Mouse (Mus musculus) ES-E14 (cell line): ENCODE results near the gene Bdh2. TPM values are rescaled to one million over a fixed set of nuclear protein-coding genes. Genes with fewer than 3 reads are reported as not detected.

Source experiments
- DNase-seq: peaks from one replicate; pipeline ENCODE4 v3.0.0-alpha.2; 2013; ENCODE audit warnings: low read depth, low spot score
- H3K27ac ChIP-seq: 2 replicates; pipeline ENCODE4 v1.5.1; 2012; ENCODE audit warnings: low read depth, mild to moderate bottlenecking, low read length, moderate library complexity, mixed read lengths; ENCODE audit not compliant: poor library complexity, insufficient read depth, severe bottlenecking
- H3K36me3 ChIP-seq: 2 replicates; pipeline ENCODE4 v1.6.1; 2012; ENCODE audit warnings: mild to moderate bottlenecking, low read length, moderate library complexity, mixed read lengths; ENCODE audit not compliant: control insufficient read depth, poor library complexity, insufficient read depth, severe bottlenecking
- H3K4me1 ChIP-seq, 2 experiments: fragments of 150-350 bp in 1 of 2; sonication (generic) in 1 of 2; 2 replicates each; pipeline ENCODE4 v1.6.1; 2012; ENCODE audit warnings: low read length in 2 of 2, mild to moderate bottlenecking in 1 of 2, mixed read lengths in 1 of 2; ENCODE audit not compliant: control insufficient read depth in 2 of 2, insufficient read depth in 2 of 2, poor library complexity in 1 of 2
- H3K4me3 ChIP-seq, 2 experiments: fragments of 150-350 bp in 1 of 2; sonication (generic) in 1 of 2; 2 replicates each; pipeline ENCODE4 v1.5.1; 2012; ENCODE audit warnings: low read length in 2 of 2, low read depth in 1 of 2, mild to moderate bottlenecking in 1 of 2, mixed read lengths in 1 of 2; ENCODE audit not compliant: insufficient read depth in 1 of 2, poor library complexity in 1 of 2, severe bottlenecking in 1 of 2
- H3K9ac ChIP-seq: 2 replicates; pipeline ENCODE4 v1.6.1; 2012; ENCODE audit warnings: low read depth, mild to moderate bottlenecking, low read length, mixed read lengths; ENCODE audit not compliant: poor library complexity, insufficient read depth, severe bottlenecking
- H3K9me3 ChIP-seq: fragments of 150-350 bp; sonication (generic); 2 replicates; pipeline ENCODE4 v1.6.1; 2012; ENCODE audit warnings: low read depth, mild to moderate bottlenecking, low read length; ENCODE audit not compliant: control insufficient read depth, insufficient read depth
- CHD2 ChIP-seq: IDR thresholded peaks from 2 replicates; pipeline ENCODE4 v1.6.1; 2014; ENCODE audit warnings: mild to moderate bottlenecking, low read depth, low read length, inconsistent platforms
- HCFC1 ChIP-seq: IDR thresholded peaks from 2 replicates; pipeline ENCODE4 v1.6.1; 2012; ENCODE audit warnings: low read length, inconsistent platforms, borderline replicate concordance; ENCODE audit not compliant: insufficient read depth
- MAFK ChIP-seq: IDR thresholded peaks from 2 replicates; pipeline ENCODE4 v1.6.1; 2014; ENCODE audit warnings: mild to moderate bottlenecking, low read depth, low read length, inconsistent platforms; ENCODE audit not compliant: insufficient read depth
- ZC3H11A ChIP-seq: IDR thresholded peaks from 2 replicates; pipeline ENCODE4 v1.6.1; 2012; ENCODE audit warnings: low read depth, mild to moderate bottlenecking, inconsistent platforms, low read length, borderline replicate concordance
- ZNF384 ChIP-seq: IDR thresholded peaks from 2 replicates; pipeline ENCODE4 v1.6.1; 2012; ENCODE audit warnings: low read depth, low read length, inconsistent platforms
- in situ Hi-C, 2 experiments: fragments of 600-800 bp; cut with MboI; formaldehyde crosslinking; loops; one replicate each; pipeline ENCODE4 v1.15.1; 2025; ENCODE audit warnings: low sequenced_read_pairs in 2 of 2, inconsistent platforms in 1 of 2; ENCODE audit not compliant: unreplicated experiment in 2 of 2
- total RNA-seq: library from RNA; depleted of rRNA; stranded (reverse); fragments of 300-350 nt; gene quantifications from 2 replicates; pipeline ENCODE4 v1.2.3, GENCODE M21; 2012

The Bdh2 gene
- total RNA-seq, 1 experiment, result 6.0 TPM

DNA sequence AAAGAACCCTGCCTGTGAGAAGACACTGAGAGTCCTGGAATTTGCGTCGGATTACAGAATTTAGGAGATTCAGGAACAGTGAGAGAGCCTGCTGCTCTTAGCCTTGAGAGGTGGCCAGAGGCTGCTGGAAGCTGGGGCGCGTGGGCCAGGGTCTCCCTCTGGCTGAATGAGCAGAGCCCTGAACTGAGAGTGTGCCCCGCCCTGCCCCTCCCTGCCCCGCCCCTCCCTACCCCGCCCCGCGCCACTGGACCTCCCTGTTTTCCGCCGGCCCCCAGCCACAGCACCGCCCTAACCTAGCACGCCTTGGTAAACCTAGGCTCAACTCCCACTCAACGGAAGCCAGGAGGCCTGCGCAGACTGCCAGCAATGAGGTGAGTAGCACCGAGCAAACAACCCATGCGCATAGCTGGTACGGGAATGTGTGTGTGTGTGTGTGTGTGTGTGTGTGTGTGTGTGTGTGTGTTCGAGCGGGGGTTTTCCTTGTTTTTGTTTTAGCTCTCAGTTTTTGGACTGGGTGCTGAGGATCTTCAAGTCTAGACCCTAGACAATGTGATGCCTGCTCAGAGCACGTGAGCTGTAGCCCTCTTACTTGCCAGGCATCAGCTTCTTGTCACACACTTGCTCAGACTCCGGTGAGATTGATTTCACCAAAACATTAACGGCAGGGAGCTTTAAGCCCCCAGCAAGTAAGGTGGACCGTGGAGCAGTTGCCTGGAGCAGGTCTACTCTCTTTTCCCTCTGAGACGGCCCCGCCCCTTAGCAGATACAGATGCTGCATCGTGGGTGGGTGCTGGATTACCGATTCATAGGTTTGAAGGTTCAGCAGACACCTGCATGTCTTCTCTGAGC, 26.6 kb downstream of the Bdh2 start, which contains the start of gene Slc9b2:
TSS of gene Slc9b2 (plus strand) at position 290 of the 849 bp plus-strand sequence.
- Histone ChIP-seq H3K9me3 (no peaks in the 10 kb centered on the region), H3K9ac (peak within 1 kb of the TSS; percentile 47; the same call in 1 of the 2 replicates), H3K27ac (no peak within 1 kb of the TSS), H3K36me3 (no peaks in the 10 kb centered on the region), H3K4me3 (peak within 1 kb of the TSS; percentile 40 to 45; a peak in 3 of 4 replicates), H3K4me1 (peaks cover 0 to 9% of the 10 kb centered on the region in 2 experiments; a peak in 1 of 4 replicates)
- TF ChIP-seq CHD2, result no peak
- no peak for TF ChIP-seq MAFK
- TF ChIP-seq HCFC1, result no peak
- no peak for TF ChIP-seq ZNF384
- no peak for TF ChIP-seq ZC3H11A
- in situ Hi-C loops, result no loop called here
- no peak for DNase-seq

DNA sequence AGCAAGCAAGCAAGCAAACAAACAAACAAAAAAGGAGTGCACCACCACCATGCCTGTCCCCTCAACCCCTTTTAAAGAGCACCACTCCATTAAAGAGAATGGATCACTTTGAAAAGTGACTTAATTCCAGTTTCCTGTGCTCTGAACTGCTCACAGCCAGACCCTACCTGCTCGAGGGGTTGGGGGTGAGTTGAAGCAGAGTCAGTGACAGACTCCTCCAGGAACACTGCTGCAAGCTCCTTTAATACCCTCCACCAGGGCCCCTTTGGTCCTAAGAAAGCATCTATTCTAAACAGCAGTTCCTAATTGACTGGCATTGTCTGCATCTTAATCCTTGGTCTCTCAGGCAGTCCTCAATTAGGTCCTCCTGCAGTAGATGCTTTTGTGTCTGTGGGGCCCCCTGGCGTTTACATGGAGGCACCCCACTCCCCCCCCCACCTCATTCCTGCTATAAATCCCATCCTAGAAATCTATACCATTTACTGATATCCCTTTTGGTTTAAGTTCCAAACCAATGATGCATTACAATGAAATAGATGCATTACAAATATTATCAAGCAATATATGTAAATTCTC, 32.0 kb downstream of the Bdh2 start:
- Histone ChIP-seq H3K36me3 (no peaks in the 10 kb centered on the region), H3K27ac (no peak overlapping the region), H3K9me3 (no peaks in the 10 kb centered on the region), H3K4me3 (no peak overlapping the region), H3K9ac (no peak overlapping the region), H3K4me1 (peaks cover 0 to 3% of the 10 kb centered on the region in 2 experiments; a peak in 1 of 4 replicates)
- DNase-seq, result no peak
- in situ Hi-C loops, result no loop called here
- no peak for TF ChIP-seq MAFK
- TF ChIP-seq HCFC1, result no peak
- no peak for TF ChIP-seq CHD2
- no peak for TF ChIP-seq ZC3H11A
- no peak for TF ChIP-seq ZNF384

GRCm38 (mm10) chr3:135313727-135314126, 32.7 kb downstream of the Bdh2 start:
- in situ Hi-C loops, result no loop called here
- Histone ChIP-seq H3K9me3 (no peaks in the 10 kb centered on the region), H3K27ac (no peak overlapping the region), H3K4me3 (no peak overlapping the region), H3K4me1 (no peaks in the 10 kb centered on the region), H3K36me3 (no peaks in the 10 kb centered on the region), H3K9ac (no peak overlapping the region)
- DNase-seq, result no peak
- TF ChIP-seq HCFC1 (no peak), ZNF384 (no peak)

GRCm38 (mm10) chr3:135314811-135315210, 33.8 kb downstream of the Bdh2 start:
- H3K4me3 ChIP-seq, result no peak overlapping the region
- TF ChIP-seq ZNF384 (no peak), MAFK (no peak)
- DNase-seq, result no peak
- no peak overlapping the region for H3K9ac ChIP-seq
- no peaks in the 10 kb centered on the region for H3K4me1 ChIP-seq
- in situ Hi-C loops, result no loop called here
- H3K9me3 ChIP-seq, result no peaks in the 10 kb centered on the region
- no peak overlapping the region for H3K27ac ChIP-seq
- no peaks in the 10 kb centered on the region for H3K36me3 ChIP-seq
